Mouse (Mus musculus) heart, adult 2 months (tissue): ENCODE results near the gene H2-K1.

Experiments used
- CTCF ChIP-seq: fragments of 200-600 bp; IDR thresholded peaks from 2 replicates; pipeline ENCODE4 v1.8.1; 2022; ENCODE audit warnings: antibody characterized with exemption, mild to moderate bottlenecking, moderate library complexity
- POLR2A ChIP-seq: fragments of 200-500 bp; IDR thresholded peaks from 2 replicates; pipeline ENCODE4 v1.6.1; 2011; ENCODE audit warnings: mild to moderate bottlenecking, low read depth, low read length, control low read depth; ENCODE audit not compliant: insufficient read depth

DNA sequence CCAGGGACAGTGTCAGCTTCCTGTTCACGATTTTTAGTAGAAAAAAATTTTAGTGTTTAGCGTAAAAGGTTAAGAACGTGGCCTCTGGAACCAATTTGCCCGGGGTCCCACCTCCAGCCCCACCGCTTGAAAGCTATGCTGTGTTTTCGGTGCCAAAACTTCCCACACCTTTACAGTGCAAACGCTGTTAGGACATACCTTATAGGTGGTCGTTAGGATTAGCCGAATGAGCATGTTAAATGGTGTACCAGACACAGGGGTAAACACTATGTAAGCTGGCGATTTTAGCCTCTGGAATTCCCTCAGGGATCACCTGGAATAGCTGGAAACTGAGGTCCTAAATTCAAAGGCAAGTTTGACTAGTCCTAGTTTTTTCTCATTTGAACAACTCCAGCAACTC, 43.8 kb downstream of the H2-K1 start:
- TF ChIP-seq POLR2A (no peak), CTCF (no peak)
